Mouse (Mus musculus): ENCODE measurements around the gene Vmp1. TPM values are rescaled to one million over a fixed set of nuclear protein-coding genes. Genes with fewer than 3 reads are reported as not detected.
A peak's percentile ranks its signal among the peaks of the same experiment; 100 is the strongest.

Vmp1 gene
- polyA plus RNA-seq, 1 experiment from 2014 or later, result 173 TPM

- Histone ChIP-seq H3K4me1 (ENCODE audit: insufficient read depth, low read length) (no peaks in the 10 kb centered on the region), H3K9ac (replicated peaks; ENCODE audit: low read length) (no peak overlapping the region), H3K36me3 (ENCODE audit: insufficient read depth, low read length) (no peaks in the 10 kb centered on the region; the same call in 1 of the 2 replicates), H3K4me2 (replicated peaks; ENCODE audit: low read depth, low read length) (no peak overlapping the region), H3K27me3 (ENCODE audit: insufficient read depth, low read length) (no peaks in the 10 kb centered on the region), H3K9me3 (ENCODE audit: low read length) (no peaks in the 10 kb centered on the region), H3K27ac (ENCODE audit: low read length) (no peak overlapping the region), H3K4me3 (ENCODE audit: low read length) (no peak overlapping the region)
- 79% methylated on average over 2 of the region's 2 CpGs for WGBS
- ATAC-seq (ENCODE audit: low FRiP score, low TSS enrichment), result no peak
These were observed 75.8 kb downstream of the Vmp1 start for GRCm38 (mm10) chr11:86607808-86608350.

GRCm38 (mm10) chr11:86606621-86607339, 76.9 kb downstream of the Vmp1 start:
- H3K4me3 ChIP-seq (ENCODE audit: low read length), result no peak overlapping the region
- H3K27me3 ChIP-seq (ENCODE audit: insufficient read depth, low read length), result no peaks in the 10 kb centered on the region
- ATAC-seq (ENCODE audit: low FRiP score, low TSS enrichment), result no peak
- no peaks in the 10 kb centered on the region for H3K9me3 ChIP-seq (ENCODE audit: low read length)
- no peak overlapping the region for H3K9ac ChIP-seq (replicated peaks; ENCODE audit: low read length)
- H3K36me3 ChIP-seq (ENCODE audit: insufficient read depth, low read length), result no peaks in the 10 kb centered on the region; the same call in 1 of the 2 replicates
- no peaks in the 10 kb centered on the region for H3K4me1 ChIP-seq (ENCODE audit: insufficient read depth, low read length)
- no peak overlapping the region for H3K4me2 ChIP-seq (replicated peaks; ENCODE audit: low read depth, low read length)
- WGBS, result 79% methylated on average over 2 of the region's 2 CpGs
- no peak overlapping the region for H3K27ac ChIP-seq (ENCODE audit: low read length)

GRCm38 (mm10) chr11:86604732-86605520, 78.7 kb downstream of the Vmp1 start:
- Histone ChIP-seq H3K27me3 (ENCODE audit: insufficient read depth, low read length) (no peaks in the 10 kb centered on the region), H3K4me1 (ENCODE audit: insufficient read depth, low read length) (no peaks in the 10 kb centered on the region), H3K36me3 (ENCODE audit: insufficient read depth, low read length) (no peaks in the 10 kb centered on the region; the same call in 1 of the 2 replicates), H3K9me3 (ENCODE audit: low read length) (no peaks in the 10 kb centered on the region), H3K4me2 (replicated peaks; ENCODE audit: low read depth, low read length) (no peak overlapping the region), H3K4me3 (ENCODE audit: low read length) (no peak overlapping the region), H3K9ac (replicated peaks; ENCODE audit: low read length) (no peak overlapping the region), H3K27ac (ENCODE audit: low read length) (no peak overlapping the region)
- 69% methylated on average over 5 of the region's 5 CpGs for WGBS
- ATAC-seq (ENCODE audit: low FRiP score, low TSS enrichment), result no peak

GRCm38 (mm10) chr11:86604289-86604688, 79.3 kb downstream of the Vmp1 start:
- Histone ChIP-seq H3K27ac (ENCODE audit: low read length) (no peak overlapping the region), H3K4me3 (ENCODE audit: low read length) (no peak overlapping the region), H3K4me1 (ENCODE audit: insufficient read depth, low read length) (no peaks in the 10 kb centered on the region), H3K9ac (replicated peaks; ENCODE audit: low read length) (no peak overlapping the region), H3K4me2 (replicated peaks; ENCODE audit: low read depth, low read length) (no peak overlapping the region), H3K9me3 (ENCODE audit: low read length) (no peaks in the 10 kb centered on the region), H3K27me3 (ENCODE audit: insufficient read depth, low read length) (no peaks in the 10 kb centered on the region), H3K36me3 (ENCODE audit: insufficient read depth, low read length) (no peaks in the 10 kb centered on the region; the same call in 1 of the 2 replicates)
- WGBS, result 91% methylated on average over 3 of the region's 3 CpGs
- no peak for ATAC-seq (ENCODE audit: low FRiP score, low TSS enrichment)

- H3K4me2 ChIP-seq (replicated peaks; ENCODE audit: low read depth, low read length), result no peak overlapping the region
- no peaks in the 10 kb centered on the region; the same call in 1 of the 2 replicates for H3K36me3 ChIP-seq (ENCODE audit: insufficient read depth, low read length)
- no peak overlapping the region for H3K4me3 ChIP-seq (ENCODE audit: low read length)
- no peak overlapping the region for H3K27ac ChIP-seq (ENCODE audit: low read length)
- H3K9me3 ChIP-seq (ENCODE audit: low read length), result no peaks in the 10 kb centered on the region
- ATAC-seq (ENCODE audit: low FRiP score, low TSS enrichment), result no peak
- no peak overlapping the region for H3K9ac ChIP-seq (replicated peaks; ENCODE audit: low read length)
- H3K27me3 ChIP-seq (ENCODE audit: insufficient read depth, low read length), result no peaks in the 10 kb centered on the region
- no peaks in the 10 kb centered on the region for H3K4me1 ChIP-seq (ENCODE audit: insufficient read depth, low read length)
- WGBS, result 95% methylated on average over 1 of the region's 1 CpGs
These were observed 79.9 kb downstream of the Vmp1 start for GRCm38 (mm10) chr11:86603719-86604118.

- H3K4me3 ChIP-seq (ENCODE audit: low read length), result no peak overlapping the region
- ATAC-seq (ENCODE audit: low FRiP score, low TSS enrichment), result no peak
- WGBS, result 40% methylated on average over 3 of the region's 3 CpGs
- no peaks in the 10 kb centered on the region for H3K27me3 ChIP-seq (ENCODE audit: insufficient read depth, low read length)
- H3K36me3 ChIP-seq (ENCODE audit: insufficient read depth, low read length), result no peaks in the 10 kb centered on the region; the same call in 1 of the 2 replicates
- H3K4me2 ChIP-seq (replicated peaks; ENCODE audit: low read depth, low read length), result no peak overlapping the region
- H3K9me3 ChIP-seq (ENCODE audit: low read length), result no peaks in the 10 kb centered on the region
- no peak overlapping the region for H3K9ac ChIP-seq (replicated peaks; ENCODE audit: low read length)
- H3K27ac ChIP-seq (ENCODE audit: low read length), result no peak overlapping the region
- no peaks in the 10 kb centered on the region for H3K4me1 ChIP-seq (ENCODE audit: insufficient read depth, low read length)
These were observed 81.5 kb downstream of the Vmp1 start for GRCm38 (mm10) chr11:86602116-86602515.

- no peak for ATAC-seq (ENCODE audit: low FRiP score, low TSS enrichment)
- no peaks in the 10 kb centered on the region for H3K36me3 ChIP-seq (ENCODE audit: insufficient read depth, low read length)
- 83% methylated on average over 7 of the region's 7 CpGs for WGBS
- no peaks in the 10 kb centered on the region for H3K9me3 ChIP-seq (ENCODE audit: low read length)
- no peaks in the 10 kb centered on the region for H3K4me1 ChIP-seq (ENCODE audit: insufficient read depth, low read length)
- H3K27ac ChIP-seq (ENCODE audit: low read length), result no peak overlapping the region
- no peak overlapping the region for H3K4me3 ChIP-seq (ENCODE audit: low read length)
- no peaks in the 10 kb centered on the region for H3K27me3 ChIP-seq (ENCODE audit: insufficient read depth, low read length)
- H3K4me2 ChIP-seq (replicated peaks; ENCODE audit: low read depth, low read length), result no peak overlapping the region
- no peak overlapping the region for H3K9ac ChIP-seq (replicated peaks; ENCODE audit: low read length)
These were observed 83.5 kb downstream of the Vmp1 start for GRCm38 (mm10) chr11:86600209-86600557.

GRCm38 (mm10) chr11:86599378-86600208, 84.0 kb downstream of the Vmp1 start:
- 75% methylated on average over 4 of the region's 4 CpGs for WGBS
- Histone ChIP-seq H3K4me3 (ENCODE audit: low read length) (no peak overlapping the region), H3K36me3 (ENCODE audit: insufficient read depth, low read length) (no peaks in the 10 kb centered on the region), H3K4me2 (replicated peaks; ENCODE audit: low read depth, low read length) (no peak overlapping the region), H3K9ac (replicated peaks; ENCODE audit: low read length) (no peak overlapping the region), H3K9me3 (ENCODE audit: low read length) (no peaks in the 10 kb centered on the region), H3K27me3 (ENCODE audit: insufficient read depth, low read length) (no peaks in the 10 kb centered on the region), H3K27ac (ENCODE audit: low read length) (no peak overlapping the region), H3K4me1 (ENCODE audit: insufficient read depth, low read length) (no peaks in the 10 kb centered on the region)
- 0 out of 2 replicates have a peak, but pooled peaks have one; percentile 35 for ATAC-seq (ENCODE audit: low FRiP score, low TSS enrichment)

- no peak overlapping the region for H3K27ac ChIP-seq (ENCODE audit: low read length)
- H3K4me1 ChIP-seq (ENCODE audit: insufficient read depth, low read length), result peaks cover 6% of the 10 kb centered on the region; the same call in 1 of the 2 replicates
- no peak for ATAC-seq (ENCODE audit: low FRiP score, low TSS enrichment)
- H3K36me3 ChIP-seq (ENCODE audit: insufficient read depth, low read length), result no peaks in the 10 kb centered on the region
- H3K4me3 ChIP-seq (ENCODE audit: low read length), result no peak overlapping the region
- WGBS, result 80% methylated on average over 1 of the region's 1 CpGs
- H3K9me3 ChIP-seq (ENCODE audit: low read length), result no peaks in the 10 kb centered on the region
- H3K27me3 ChIP-seq (ENCODE audit: insufficient read depth, low read length), result no peaks in the 10 kb centered on the region
- no peak overlapping the region for H3K9ac ChIP-seq (replicated peaks; ENCODE audit: low read length)
- no peak overlapping the region for H3K4me2 ChIP-seq (replicated peaks; ENCODE audit: low read depth, low read length)
These were observed 85.1 kb downstream of the Vmp1 start for GRCm38 (mm10) chr11:86598572-86598971.

Data from kidney, embryonic 16.5 days (tissue).